Mouse (Mus musculus): ENCODE data around the gene Dennd4a. TPM values are rescaled to one million over a fixed set of nuclear protein-coding genes. Genes with fewer than 3 reads are reported as not detected.

Gene Dennd4a
- total RNA-seq, 4 experiments from 2014 or later, result 15.1 to 42.4 (median 29.1) TPM

GRCm38 (mm10) chr9:64918560-64918959 lies 107.4 kb downstream of the Dennd4a start:
- DNase-seq, result no peak

GRCm38 (mm10) chr9:64925771-64926170 lies 114.6 kb downstream of the Dennd4a start:
- DNase-seq, result no peak

GRCm38 (mm10) chr9:64926201-64926991 lies 115.3 kb downstream of the Dennd4a start:
- no peak for DNase-seq

GRCm38 (mm10) chr9:64930256-64930655 lies 119.1 kb downstream of the Dennd4a start:
- DNase-seq, result no peak

- DNase-seq, result no peak
Observed at GRCm38 (mm10) chr9:64931751-64932610, 120.8 kb downstream of the Dennd4a start.

- peak; percentile 76 for DNase-seq
Observed at GRCm38 (mm10) chr9:64934015-64934754, 123.0 kb downstream of the Dennd4a start.

- DNase-seq, result no peak
Observed at GRCm38 (mm10) chr9:64936508-64936907, 125.4 kb downstream of the Dennd4a start.

GRCm38 (mm10) chr9:64937491-64937890 lies 126.4 kb downstream of the Dennd4a start:
- no peak for DNase-seq

- DNase-seq, result no peak
Observed at GRCm38 (mm10) chr9:64938535-64938934, 127.4 kb downstream of the Dennd4a start.

- no peak for DNase-seq
Observed at GRCm38 (mm10) chr9:64939281-64939680, 128.1 kb downstream of the Dennd4a start.

- DNase-seq, result no peak
Observed at GRCm38 (mm10) chr9:64939790-64940189, 128.7 kb downstream of the Dennd4a start.

- DNase-seq, result no peak
Observed at GRCm38 (mm10) chr9:64940731-64941346, 129.7 kb downstream of the Dennd4a start.

GRCm38 (mm10) chr9:64941650-64942049 lies 130.5 kb downstream of the Dennd4a start:
- DNase-seq, result no peak

GRCm38 (mm10) chr9:64943997-64944396 lies 132.9 kb downstream of the Dennd4a start:
- no peak for DNase-seq

GRCm38 (mm10) chr9:64947483-64948095 lies 136.4 kb downstream of the Dennd4a start:
- DNase-seq, result no peak

GRCm38 (mm10) chr9:64951161-64951657 lies 140.1 kb downstream of the Dennd4a start, which contains the start of gene Slc24a1:
TSS of gene Slc24a1 (minus strand) at chr9:64951607.
- DNase-seq, result no peak

- no peak for DNase-seq
Observed at GRCm38 (mm10) chr9:64952055-64952454, 140.9 kb downstream of the Dennd4a start.

GRCm38 (mm10) chr9:64953190-64953589 lies 142.1 kb downstream of the Dennd4a start:
- DNase-seq, result no peak

GRCm38 (mm10) chr9:64956337-64956736 lies 145.2 kb downstream of the Dennd4a start:
- DNase-seq, result no peak

- DNase-seq, result no peak
Observed at GRCm38 (mm10) chr9:64957276-64957675, 146.1 kb downstream of the Dennd4a start.

Data from adrenal gland, adult 8-10 months (tissue).